Mouse (Mus musculus) heart, adult 8-10 months (tissue): ENCODE data around the gene Sema3f. TPM values are rescaled to one million over a fixed set of nuclear protein-coding genes. Genes with fewer than 3 reads are reported as not detected.
A peak's percentile ranks its signal among the peaks of the same experiment; 100 is the strongest.

Source experiments
- DNase-seq: peaks from one replicate; pipeline ENCODE4 v3.0.0; 2022; ENCODE audit warnings: low spot score
- total RNA-seq, 4 experiments: library from RNA; stranded (reverse); gene quantifications; 2 replicates each; pipeline ENCODE4 v1.2.4; 2022

Sema3f gene
- total RNA-seq = 10 to 100 TPM; 11.9 to 16.5 (median 14.3) TPM

DNA sequence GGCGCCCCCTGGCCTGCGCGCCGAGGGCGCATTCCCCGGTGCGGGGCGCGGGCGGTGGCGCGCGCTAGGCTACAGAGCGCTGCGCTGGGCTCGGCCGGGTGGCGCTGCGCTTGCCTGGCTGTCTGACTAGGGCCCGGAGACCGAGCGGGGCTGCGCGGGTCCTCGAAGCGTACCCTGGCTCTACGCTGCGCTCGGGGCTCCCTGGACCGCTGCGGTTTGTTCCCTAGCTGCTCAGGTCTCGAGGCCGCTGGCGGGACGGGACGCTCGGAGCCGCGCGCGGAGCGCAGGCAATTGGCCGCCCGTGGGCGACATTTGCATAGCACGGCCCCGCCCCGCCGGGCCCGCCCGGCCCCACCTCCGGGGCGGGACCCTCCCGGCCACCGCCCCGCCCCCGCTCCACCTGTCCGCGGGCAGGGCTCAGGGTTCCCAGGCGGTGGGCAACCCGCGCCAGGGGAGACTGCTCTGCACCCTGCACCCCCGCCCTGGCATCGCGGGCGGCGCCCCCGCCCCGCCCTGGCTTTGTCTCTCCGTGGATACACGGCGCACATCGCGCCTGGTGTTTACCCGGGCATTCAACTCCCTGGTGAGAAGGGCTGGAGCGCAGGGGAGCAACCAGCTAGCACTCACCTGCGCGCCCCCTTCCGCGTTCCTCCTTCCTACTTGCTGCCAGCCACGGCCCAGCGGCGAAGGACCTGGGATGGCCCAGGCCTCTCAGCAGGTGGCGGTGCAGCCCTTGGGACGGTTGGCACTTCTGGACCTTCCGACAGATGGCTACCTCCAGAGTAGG is at the start of gene Sema3f:
Gene Sema3f, minus strand, starts transcription at position 779 of the 787 bp plus-strand sequence.
- DNase-seq = no peak

DNA sequence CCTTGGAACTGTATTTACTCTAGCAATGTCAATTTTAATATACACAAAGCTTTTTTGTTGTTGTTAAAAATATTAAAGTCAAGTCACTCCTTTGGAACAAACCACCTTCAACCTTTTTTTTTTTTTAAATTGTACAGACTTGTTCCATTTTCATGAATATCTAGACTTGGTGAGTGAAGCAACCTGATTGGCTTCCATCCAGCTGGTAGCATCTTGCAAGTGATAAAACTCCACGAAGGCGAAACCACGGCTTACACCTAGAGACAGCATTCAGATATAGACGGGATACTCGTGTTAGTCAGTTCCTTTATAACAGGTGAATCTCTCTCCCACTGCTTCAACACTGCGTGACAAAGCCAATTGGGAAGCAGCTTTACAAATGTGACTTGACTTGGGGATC is 49.3 kb upstream of the Sema3f start:
- DNase-seq = no peak

DNA sequence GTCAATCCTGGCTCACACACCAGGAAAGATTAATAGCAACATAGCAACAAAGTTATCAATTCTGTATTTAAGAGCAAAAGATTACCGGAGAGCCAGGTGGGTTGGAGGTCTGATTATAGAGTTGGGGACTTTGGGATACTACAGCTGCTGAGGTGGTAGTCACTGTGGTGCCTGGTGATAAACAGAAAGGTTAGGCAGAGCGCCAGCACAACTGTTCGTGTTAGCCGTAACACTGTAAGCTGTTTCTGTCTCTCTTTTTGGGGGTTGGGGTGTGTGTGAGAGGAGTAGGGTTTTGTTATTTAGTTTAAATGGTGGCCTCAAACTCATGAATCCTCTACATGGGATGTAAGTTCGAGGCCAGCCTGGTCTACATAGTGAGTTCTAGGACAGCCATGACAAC is 40.1 kb upstream of the Sema3f start:
- no peak for DNase-seq

- DNase-seq = no peak
These were observed 37.8 kb upstream of the Sema3f start for GRCm38 (mm10) chr9:107748063-107748462.

DNA sequence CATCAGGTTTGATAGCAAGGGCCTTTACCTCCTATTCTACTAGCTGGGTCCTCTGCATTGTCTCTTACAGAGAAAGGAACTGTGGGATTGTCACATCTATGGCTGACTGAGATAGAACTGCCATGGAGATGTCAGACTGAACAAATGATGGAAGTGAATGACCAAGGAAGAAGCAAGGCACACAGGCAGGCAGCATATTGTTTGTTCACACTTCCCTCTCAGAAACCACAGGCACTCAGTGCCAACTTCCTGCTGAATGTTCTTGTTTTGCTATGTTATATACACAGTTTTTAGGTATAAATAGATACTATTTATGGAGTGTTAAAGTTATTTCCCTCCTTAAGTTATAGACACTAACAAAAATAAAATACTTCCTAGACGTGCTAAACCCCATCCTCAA is 37.0 kb upstream of the Sema3f start:
- DNase-seq = no peak

- no peak for DNase-seq
These were observed 36.4 kb upstream of the Sema3f start for GRCm38 (mm10) chr9:107746679-107747078.

GRCm38 (mm10) chr9:107744061-107744460 is 33.8 kb upstream of the Sema3f start:
- DNase-seq = peak; percentile 28

DNA sequence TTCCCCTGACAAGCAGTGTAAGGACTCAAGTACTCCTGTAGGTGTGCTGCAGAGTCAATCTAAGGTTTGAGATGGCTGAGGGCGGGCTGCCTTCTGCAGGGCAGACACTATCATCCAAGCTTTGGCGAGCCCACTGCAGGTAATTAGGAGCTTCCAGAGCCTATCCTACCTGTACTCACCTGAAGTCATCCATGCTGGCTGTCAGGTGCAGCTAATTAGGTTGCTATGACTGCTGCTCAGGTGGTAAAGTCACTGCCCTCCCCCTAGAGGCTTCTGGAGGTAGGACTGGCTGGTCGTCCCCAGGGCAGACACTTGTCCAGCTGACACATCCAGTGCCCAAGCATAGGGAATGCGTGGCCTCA is 28.5 kb upstream of the Sema3f start:
- no peak for DNase-seq

GRCm38 (mm10) chr9:107738020-107738840 is 28.0 kb upstream of the Sema3f start:
- peak; percentile 84 for DNase-seq

DNA sequence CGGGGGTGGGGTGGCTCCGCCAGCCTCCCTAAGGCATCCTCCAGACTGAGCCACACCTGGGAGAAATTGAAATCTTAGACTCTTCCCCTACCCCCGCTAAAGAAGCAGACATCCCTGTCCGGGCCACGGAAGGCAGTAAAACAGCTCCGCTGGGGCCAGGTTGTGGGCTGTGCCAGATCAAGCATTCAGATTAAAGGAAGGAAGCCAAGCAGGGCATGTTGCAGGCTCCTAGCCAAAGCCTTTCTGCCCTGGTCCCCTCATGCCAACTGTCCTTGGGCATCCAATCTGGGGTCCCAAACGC is 25.9 kb upstream of the Sema3f start:
- DNase-seq = no peak

DNA sequence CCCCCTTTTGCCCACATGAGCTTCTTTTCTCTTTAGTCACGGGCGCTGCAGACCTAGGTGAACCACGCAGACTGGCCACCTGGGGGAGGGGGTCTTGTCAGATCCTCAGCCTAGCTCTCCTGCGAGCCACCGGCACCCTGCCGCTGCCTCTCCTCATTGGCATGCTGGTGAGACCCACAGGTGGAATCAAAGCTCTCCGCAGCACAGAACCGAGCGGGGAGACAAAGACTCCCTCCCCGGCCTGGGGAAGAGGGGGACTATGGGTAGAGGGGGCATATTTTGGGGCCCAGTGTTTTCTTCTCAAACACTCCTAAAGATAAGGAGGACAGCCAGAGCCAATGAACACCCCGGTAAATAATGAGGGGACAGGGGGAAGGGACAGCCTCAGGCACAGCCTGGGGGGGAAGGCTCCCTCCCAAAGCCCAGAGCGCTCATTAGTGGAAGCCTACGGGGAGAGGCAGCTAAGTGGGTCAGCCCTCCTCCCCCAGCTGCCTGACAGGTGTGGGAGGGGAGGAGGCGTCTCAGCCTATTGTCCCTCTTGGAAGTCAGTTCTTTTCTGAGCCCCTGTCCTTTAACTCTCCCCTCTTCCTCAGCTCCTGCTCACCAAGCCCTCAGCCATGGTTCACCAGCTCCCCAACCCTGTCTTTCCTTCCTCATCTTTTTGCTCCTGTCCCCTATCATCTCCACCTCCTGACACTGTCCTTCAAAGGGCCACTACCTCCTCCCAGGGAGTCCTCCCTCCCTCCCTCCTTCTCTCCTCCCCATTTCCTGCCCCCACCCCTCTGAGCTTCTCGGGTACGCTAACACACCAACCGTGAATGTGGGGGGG is 25.3 kb upstream of the Sema3f start:
- DNase-seq = no peak

DNA sequence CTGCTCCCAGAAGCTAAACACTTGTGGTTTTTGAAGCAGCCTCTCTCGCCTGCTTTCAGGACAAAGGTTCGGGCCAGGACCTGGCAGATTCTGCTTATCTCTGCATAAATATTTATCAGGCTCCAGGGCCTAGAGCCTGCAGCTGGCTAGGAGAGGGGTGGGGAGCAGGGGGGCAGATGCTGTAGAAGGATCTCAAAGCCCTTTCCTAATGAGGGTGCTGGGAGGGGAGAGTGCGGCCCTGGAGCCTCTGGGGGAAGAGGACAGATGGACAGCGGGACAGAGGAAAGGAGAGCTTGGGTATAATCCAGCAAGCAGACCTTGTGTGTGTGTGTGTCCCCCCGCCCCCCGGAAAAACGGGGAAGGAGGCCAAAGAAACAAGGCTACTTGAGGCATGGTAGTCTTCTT is 24.3 kb upstream of the Sema3f start:
- no peak for DNase-seq

DNA sequence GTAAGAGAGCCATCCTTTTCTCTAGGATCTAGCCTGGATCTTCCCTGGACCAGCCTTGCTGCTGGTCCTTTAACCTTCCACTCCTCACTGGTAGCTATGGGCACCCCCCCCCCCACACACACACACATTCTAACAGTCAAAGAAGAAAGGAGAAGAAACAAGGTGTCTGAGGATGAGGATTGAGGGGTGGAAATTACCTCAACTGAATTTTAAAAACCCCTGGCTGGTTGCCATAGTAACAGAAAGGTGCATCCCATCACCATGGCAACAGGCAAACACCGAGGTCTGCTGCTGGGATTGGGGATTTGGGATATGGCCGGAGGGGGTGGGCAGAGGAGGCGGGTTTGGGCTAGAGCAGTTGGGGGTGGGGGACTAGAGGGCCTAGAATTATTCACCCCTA is 19.4 kb upstream of the Sema3f start:
- DNase-seq = no peak

- DNase-seq = no peak
These were observed 18.8 kb upstream of the Sema3f start for GRCm38 (mm10) chr9:107728919-107729670.

GRCm38 (mm10) chr9:107727041-107727440 is 16.8 kb upstream of the Sema3f start:
- no peak for DNase-seq

DNA sequence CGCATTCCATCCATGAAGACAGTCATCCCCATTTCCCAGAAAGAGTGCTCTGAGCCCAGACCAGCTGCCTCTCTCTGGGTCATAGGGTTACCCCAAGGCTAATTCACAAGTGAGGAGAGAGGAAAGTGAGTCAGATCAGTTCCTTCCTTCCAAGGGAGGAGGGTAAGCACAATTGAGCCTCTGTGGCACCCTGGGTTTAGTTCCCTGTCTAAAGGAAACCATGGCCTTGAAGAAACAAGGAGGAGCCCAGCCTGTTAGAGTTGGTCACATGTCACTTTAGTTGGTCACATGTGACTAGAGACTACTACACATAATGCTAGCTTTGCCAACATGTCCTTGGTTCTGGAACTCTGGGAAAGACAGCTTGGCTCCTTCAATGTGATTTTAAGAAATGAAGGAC is 14.5 kb upstream of the Sema3f start:
- peak; percentile 41 for DNase-seq

DNA sequence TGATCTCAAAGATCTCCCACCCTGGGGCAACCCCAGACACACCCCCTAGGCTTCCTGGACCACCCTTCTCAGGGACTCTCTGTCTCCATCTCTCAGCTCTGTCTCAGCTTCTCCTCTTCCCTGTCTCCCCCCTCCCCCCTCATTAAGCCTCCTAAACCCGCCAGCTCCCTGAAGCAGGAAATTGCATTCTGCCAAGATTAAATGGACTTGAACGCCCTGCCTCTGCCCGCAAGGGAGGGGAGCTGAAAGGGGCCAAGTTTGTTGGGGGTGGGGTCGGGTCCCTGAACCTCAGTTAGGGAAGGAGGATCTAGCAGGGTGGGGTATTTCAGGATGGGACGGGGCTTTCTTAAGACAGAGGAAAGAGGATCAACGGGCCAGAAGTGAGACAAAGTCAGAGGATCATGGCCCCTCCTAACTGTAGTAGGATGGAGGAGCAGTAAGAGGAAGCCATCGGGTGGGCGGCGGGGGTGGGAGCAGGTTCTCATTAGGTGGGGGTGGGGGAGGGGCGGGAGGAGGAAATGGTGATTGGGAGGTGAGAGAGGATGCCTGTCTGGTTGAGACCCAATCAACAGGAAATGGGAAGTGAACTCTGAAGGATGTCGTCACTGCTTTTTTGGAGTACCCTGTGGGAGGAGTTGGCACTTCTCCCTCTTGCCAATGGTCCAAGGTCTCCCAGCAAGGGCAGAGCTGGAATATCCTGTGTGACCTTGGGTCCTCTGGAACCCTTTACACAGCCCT is 13.7 kb upstream of the Sema3f start:
- peak; percentile 77 for DNase-seq

DNA sequence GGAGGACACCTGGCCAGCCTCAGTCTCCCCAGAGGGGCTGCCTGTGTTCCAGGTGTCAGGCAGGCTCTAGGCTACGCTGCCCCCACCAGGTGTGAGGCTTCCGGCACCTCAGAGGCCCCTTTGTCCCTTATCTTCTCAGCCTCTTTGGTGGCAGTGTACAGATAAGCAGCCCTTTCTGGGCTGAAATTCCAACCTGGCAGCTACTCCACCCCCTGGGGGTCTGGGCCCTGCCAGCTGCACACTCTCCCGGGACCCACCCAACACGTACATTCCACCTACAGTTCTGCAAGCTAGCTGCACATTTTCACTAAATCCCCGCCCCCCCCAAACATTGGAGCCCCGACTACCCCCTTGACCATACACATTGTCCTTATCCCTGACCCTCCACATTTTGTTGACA is 13.0 kb upstream of the Sema3f start:
- DNase-seq = no peak

- DNase-seq = no peak
These were observed 8.7 kb upstream of the Sema3f start for GRCm38 (mm10) chr9:107718781-107719540.

GRCm38 (mm10) chr9:107716951-107717350 is 6.7 kb upstream of the Sema3f start:
- DNase-seq = no peak
